Mouse (Mus musculus): Measurements from ENCODE around the gene Ttll5. TPM values are rescaled to one million over a fixed set of nuclear protein-coding genes. Genes with fewer than 3 reads are reported as not detected.

The Ttll5 gene
- total and polyA plus RNA-seq, 3 experiments, result 10.1 to 14.2 (median 11.4) TPM

DNA sequence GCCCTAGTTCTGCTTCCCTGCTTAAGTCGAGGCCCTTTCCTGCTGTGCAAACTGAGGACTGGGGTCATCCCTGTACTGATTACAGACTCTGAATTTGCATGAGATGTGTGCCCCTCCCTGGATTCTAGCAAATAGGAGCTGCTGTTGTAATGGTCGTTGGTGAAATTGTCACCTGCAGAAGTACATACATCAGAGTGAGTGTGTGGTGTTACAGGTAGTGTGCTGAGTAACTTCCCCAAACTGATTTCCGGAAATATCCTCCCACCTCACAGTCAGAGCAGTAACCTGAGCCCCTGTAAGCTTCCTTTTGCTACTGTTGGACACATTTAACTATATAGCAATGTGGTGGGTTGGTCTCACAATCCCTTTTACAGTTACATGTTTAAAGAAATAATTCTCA lies 131.2 kb downstream of the Ttll5 start:
- WGBS, result 73% methylated on average over 3 of the region's 3 CpGs
- intact Hi-C loops (cut with DNase I), result loop anchor here (2.0 kb wide), 1 partner anchor 123 kb away; the partner anchor contains the start of gene Tgfb3
- Histone ChIP-seq H3K27me3 (ENCODE audit: control insufficient read depth, insufficient read depth, low read length) (no peaks in the 10 kb centered on the region), H3K79me2 (replicated peaks; ENCODE audit: control insufficient read depth, insufficient read depth, low read length) (no peaks in the 10 kb centered on the region), H3K4me3 (no peak overlapping the region), H3K9ac (ENCODE audit: low read depth, low read length) (no peak overlapping the region), H3K27ac (no peak overlapping the region), H3K4me1 (ENCODE audit: control insufficient read depth, insufficient read depth, low read length) (peaks cover 1% of the 10 kb centered on the region; the same call in 1 of the 2 replicates), H3K36me3 (ENCODE audit: control insufficient read depth, insufficient read depth, low read length) (no peaks in the 10 kb centered on the region; the same call in 1 of the 2 replicates)
- TF ChIP-seq CTCF (IDR thresholded peaks at IDR 0.05), result no peak
- TF ChIP-seq EP300 (IDR thresholded peaks at IDR 0.05; ENCODE audit: insufficient read depth, low read depth, low read length), result no peak
- TF ChIP-seq POLR2A (IDR thresholded peaks at IDR 0.05; ENCODE audit: insufficient read depth, low read depth, low read length), result no peak
- no peak for DNase-seq

- no peak overlapping the region for H3K9ac ChIP-seq (ENCODE audit: low read depth, low read length)
- peaks cover 1% of the 10 kb centered on the region; the same call in 1 of the 2 replicates for H3K4me1 ChIP-seq (ENCODE audit: control insufficient read depth, insufficient read depth, low read length)
- intact Hi-C loops (cut with DNase I), result no loop called here
- DNase-seq, result no peak
- H3K36me3 ChIP-seq (ENCODE audit: control insufficient read depth, insufficient read depth, low read length), result no peaks in the 10 kb centered on the region; the same call in 1 of the 2 replicates
- no peak overlapping the region for H3K27ac ChIP-seq
- WGBS, result 79% methylated on average over 6 of the region's 6 CpGs
- H3K4me3 ChIP-seq, result no peak overlapping the region
- H3K27me3 ChIP-seq (ENCODE audit: control insufficient read depth, insufficient read depth, low read length), result no peaks in the 10 kb centered on the region
- TF ChIP-seq CTCF (IDR thresholded peaks at IDR 0.05) (no peak), POLR2A (IDR thresholded peaks at IDR 0.05; ENCODE audit: insufficient read depth, low read depth, low read length) (no peak), EP300 (IDR thresholded peaks at IDR 0.05; ENCODE audit: insufficient read depth, low read depth, low read length) (no peak)
- H3K79me2 ChIP-seq (replicated peaks; ENCODE audit: control insufficient read depth, insufficient read depth, low read length), result no peaks in the 10 kb centered on the region
Observed at GRCm38 (mm10) chr12:85956251-85956650, 131.8 kb downstream of the Ttll5 start.

DNA sequence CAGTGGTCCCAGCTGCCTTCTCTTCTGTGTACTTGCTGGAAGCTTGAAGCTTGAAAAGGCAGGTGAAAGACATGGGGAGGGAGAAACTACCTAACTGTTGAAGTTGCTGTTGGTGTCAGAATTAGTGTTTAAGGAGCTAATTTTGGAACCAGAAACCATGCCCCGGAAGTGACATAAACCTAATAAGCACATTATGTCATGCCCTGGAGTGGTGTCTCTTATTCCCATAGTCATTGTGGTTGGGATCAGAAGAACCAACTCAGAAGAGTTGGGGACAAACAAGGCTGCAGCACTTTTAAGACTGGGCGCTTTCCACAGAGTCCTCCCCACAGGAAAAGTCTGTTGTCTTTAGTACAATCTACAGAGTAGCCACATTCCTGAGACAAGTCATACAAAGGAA lies 134.0 kb downstream of the Ttll5 start:
- Histone ChIP-seq H3K79me2 (replicated peaks; ENCODE audit: control insufficient read depth, insufficient read depth, low read length) (no peaks in the 10 kb centered on the region), H3K27me3 (ENCODE audit: control insufficient read depth, insufficient read depth, low read length) (no peaks in the 10 kb centered on the region), H3K36me3 (ENCODE audit: control insufficient read depth, insufficient read depth, low read length) (no peaks in the 10 kb centered on the region; the same call in 1 of the 2 replicates), H3K9ac (ENCODE audit: low read depth, low read length) (no peak overlapping the region), H3K27ac (no peak overlapping the region), H3K4me3 (no peak overlapping the region), H3K4me1 (ENCODE audit: control insufficient read depth, insufficient read depth, low read length) (peaks cover 5% of the 10 kb centered on the region)
- intact Hi-C loops (cut with DNase I), result no loop called here
- no peak for DNase-seq
- TF ChIP-seq EP300 (IDR thresholded peaks at IDR 0.05; ENCODE audit: insufficient read depth, low read depth, low read length), result no peak
- TF ChIP-seq POLR2A (IDR thresholded peaks at IDR 0.05; ENCODE audit: insufficient read depth, low read depth, low read length), result no peak
- no peak for TF ChIP-seq CTCF (IDR thresholded peaks at IDR 0.05)
- WGBS, result 50% methylated on average over 2 of the region's 2 CpGs

GRCm38 (mm10) chr12:85959822-85960501 lies 135.5 kb downstream of the Ttll5 start:
- peak overlapping the region; percentile 24; the same call in 1 of the 2 replicates for H3K27ac ChIP-seq
- H3K9ac ChIP-seq (ENCODE audit: low read depth, low read length), result no peak overlapping the region
- WGBS, result 66% methylated on average over 10 of the region's 10 CpGs
- intact Hi-C loops (cut with DNase I), result no loop called here
- peaks cover 10% of the 10 kb centered on the region for H3K4me1 ChIP-seq (ENCODE audit: control insufficient read depth, insufficient read depth, low read length)
- TF ChIP-seq CTCF (IDR thresholded peaks at IDR 0.05) (no peak), POLR2A (IDR thresholded peaks at IDR 0.05; ENCODE audit: insufficient read depth, low read depth, low read length) (no peak), EP300 (IDR thresholded peaks at IDR 0.05; ENCODE audit: insufficient read depth, low read depth, low read length) (no peak)
- H3K79me2 ChIP-seq (replicated peaks; ENCODE audit: control insufficient read depth, insufficient read depth, low read length), result no peaks in the 10 kb centered on the region
- no peaks in the 10 kb centered on the region; the same call in 1 of the 2 replicates for H3K36me3 ChIP-seq (ENCODE audit: control insufficient read depth, insufficient read depth, low read length)
- DNase-seq, result no peak
- no peak overlapping the region for H3K4me3 ChIP-seq
- H3K27me3 ChIP-seq (ENCODE audit: control insufficient read depth, insufficient read depth, low read length), result no peaks in the 10 kb centered on the region

DNA sequence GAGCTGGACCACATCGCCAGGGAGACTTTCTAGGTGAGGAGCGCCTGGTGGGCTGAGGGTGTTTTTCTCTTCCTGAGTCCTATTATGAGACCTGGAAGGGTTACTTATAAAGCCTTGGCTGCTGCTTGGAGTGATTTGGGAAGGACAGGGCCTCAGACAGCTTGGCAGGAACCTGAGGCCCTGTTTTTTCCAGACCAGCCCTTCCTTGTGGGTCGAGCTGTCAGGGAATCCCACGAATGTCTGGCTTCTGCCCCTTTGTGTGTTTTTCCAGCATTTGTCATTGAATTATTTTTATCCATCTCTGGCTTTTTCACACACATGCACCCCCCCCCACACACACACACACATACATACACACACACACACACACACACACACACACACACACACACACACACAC lies 136.2 kb downstream of the Ttll5 start:
- intact Hi-C loops (cut with DNase I), result no loop called here
- H3K36me3 ChIP-seq (ENCODE audit: control insufficient read depth, insufficient read depth, low read length), result no peaks in the 10 kb centered on the region; the same call in 1 of the 2 replicates
- no peak overlapping the region for H3K27ac ChIP-seq
- 69% methylated on average over 4 of the region's 4 CpGs for WGBS
- no peak overlapping the region for H3K4me3 ChIP-seq
- H3K79me2 ChIP-seq (replicated peaks; ENCODE audit: control insufficient read depth, insufficient read depth, low read length), result no peaks in the 10 kb centered on the region
- H3K27me3 ChIP-seq (ENCODE audit: control insufficient read depth, insufficient read depth, low read length), result no peaks in the 10 kb centered on the region
- TF ChIP-seq EP300 (IDR thresholded peaks at IDR 0.05; ENCODE audit: insufficient read depth, low read depth, low read length), result no peak
- no peak for TF ChIP-seq CTCF (IDR thresholded peaks at IDR 0.05)
- TF ChIP-seq POLR2A (IDR thresholded peaks at IDR 0.05; ENCODE audit: insufficient read depth, low read depth, low read length), result no peak
- peaks cover 10% of the 10 kb centered on the region for H3K4me1 ChIP-seq (ENCODE audit: control insufficient read depth, insufficient read depth, low read length)
- no peak for DNase-seq
- H3K9ac ChIP-seq (ENCODE audit: low read depth, low read length), result no peak overlapping the region

- no peak for TF ChIP-seq CTCF (IDR thresholded peaks at IDR 0.05)
- no peak for TF ChIP-seq EP300 (IDR thresholded peaks at IDR 0.05; ENCODE audit: insufficient read depth, low read depth, low read length)
- no peak for TF ChIP-seq POLR2A (IDR thresholded peaks at IDR 0.05; ENCODE audit: insufficient read depth, low read depth, low read length)
- Histone ChIP-seq H3K27ac (no peak overlapping the region; the same call in 1 of the 2 replicates), H3K4me1 (ENCODE audit: control insufficient read depth, insufficient read depth, low read length) (peaks cover 10% of the 10 kb centered on the region), H3K27me3 (ENCODE audit: control insufficient read depth, insufficient read depth, low read length) (no peaks in the 10 kb centered on the region), H3K79me2 (replicated peaks; ENCODE audit: control insufficient read depth, insufficient read depth, low read length) (no peaks in the 10 kb centered on the region), H3K9ac (ENCODE audit: low read depth, low read length) (no peak overlapping the region), H3K4me3 (no peak overlapping the region), H3K36me3 (ENCODE audit: control insufficient read depth, insufficient read depth, low read length) (no peaks in the 10 kb centered on the region; the same call in 1 of the 2 replicates)
- 72% methylated on average over 2 of the region's 2 CpGs for WGBS
- intact Hi-C loops (cut with DNase I), result no loop called here
- no peak for DNase-seq
Observed at GRCm38 (mm10) chr12:85963160-85963559, 138.7 kb downstream of the Ttll5 start.
